ENCODE assay signal across 10 mouse cellular contexts in the genomic region with DNA sequence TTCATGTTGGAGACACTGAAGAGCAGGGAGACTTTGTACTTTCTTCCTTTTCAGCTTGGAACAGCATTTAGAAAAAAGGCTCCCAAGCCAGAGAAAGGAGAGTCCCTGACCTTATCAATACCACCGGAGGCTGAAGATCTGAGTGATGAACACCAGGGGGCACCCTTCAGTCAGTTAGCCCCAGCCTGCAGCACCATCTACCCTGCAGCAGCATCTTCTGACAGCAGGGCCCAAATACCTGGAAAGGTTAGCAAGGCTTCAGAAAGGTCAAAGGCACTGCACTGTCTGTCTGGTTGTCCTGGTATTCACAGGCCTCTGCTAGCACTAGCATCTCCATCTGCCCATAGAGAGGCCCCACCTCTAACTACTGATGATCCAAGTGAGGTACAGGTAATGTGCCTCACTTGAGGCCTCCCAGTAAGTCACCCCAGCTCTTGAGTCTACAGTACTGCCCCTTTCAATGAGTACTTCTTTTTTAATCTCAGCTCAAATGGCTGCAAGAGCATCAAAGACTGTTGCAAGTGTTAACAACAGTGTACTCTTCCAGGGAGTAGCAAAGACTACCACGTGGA. TPM values are rescaled to one million over a fixed set of nuclear protein-coding genes. Genes with fewer than 3 reads are reported as not detected.
A peak's percentile ranks its signal among the peaks of the same experiment; 100 is the strongest.
DNase-seq lines count a peak whose midpoint lies in the region; ATAC-seq and TF ChIP-seq lines count a peak whose summit lies in the region.
"Had no signal": no experiment of that assay in that cellular context is flagged by ENCODE, and none has a peak within 500 bp of the region (broad histone marks: within the 10 kb centered on the region; RNA-seq: fewer than 3 reads in every experiment).

No protein-coding gene starts in this region.

- no peak overlapping the region for H3K4me3 ChIP-seq in hindbrain, embryonic 11.5 days (ENCODE audit: low read depth, low read length)
- no peak overlapping the region for H3K4me3 ChIP-seq in hindbrain, embryonic 13.5 days
- no peak overlapping the region for H3K4me3 ChIP-seq in E14TG2a.4 (replicated peaks; ENCODE audit: low read length)
- H3K4me3 ChIP-seq: embryonic facial prominence, embryonic 13.5 days; midbrain, embryonic 12.5 days had no signal

- TF ChIP-seq POLR2A in brain, embryonic 14.5 days (IDR thresholded peaks at IDR 0.05; ENCODE audit: borderline replicate concordance, extremely low read depth, insufficient read depth, insufficient read length, poor library complexity, severe bottlenecking), result no peak

- DNase-seq in hindbrain, embryonic 11.5 days (ENCODE audit: low spot score), result peak; percentile 65
- peak; percentile 62 for DNase-seq in brain, embryonic 14.5 days (ENCODE audit: low read depth)
- DNase-seq in liver, result peak; percentile 64
- DNase-seq in retina, adult 2 months (ENCODE audit: low read depth, low spot score), result peak; percentile 16
- no peak for DNase-seq in gastrocnemius, postnatal 25 days

- H3K27ac ChIP-seq in hindbrain, embryonic 11.5 days (ENCODE audit: low read depth, low read length), result no peak overlapping the region
- H3K27ac ChIP-seq in hindbrain, embryonic 13.5 days, result no peak overlapping the region
- H3K27ac ChIP-seq: embryonic facial prominence, embryonic 13.5 days; midbrain, embryonic 12.5 days had no signal

- no peak overlapping the region for H3K9ac ChIP-seq in hindbrain, embryonic 11.5 days (ENCODE audit: low read depth, low read length)
- H3K9ac ChIP-seq in hindbrain, embryonic 13.5 days, result no peak overlapping the region
- H3K9ac ChIP-seq: embryonic facial prominence, embryonic 13.5 days; midbrain, embryonic 12.5 days had no signal

- H3K4me1 ChIP-seq in hindbrain, embryonic 11.5 days (replicated peaks; ENCODE audit: control insufficient read depth, insufficient read depth, low read length), result no peaks in the 10 kb centered on the region
- no peaks in the 10 kb centered on the region for H3K4me1 ChIP-seq in hindbrain, embryonic 13.5 days (replicated peaks)
- no peaks in the 10 kb centered on the region for H3K4me1 ChIP-seq in E14TG2a.4 (replicated peaks; ENCODE audit: low read depth, low read length)
- H3K4me1 ChIP-seq: embryonic facial prominence, embryonic 13.5 days; midbrain, embryonic 12.5 days had no signal

- H3K27me3 ChIP-seq in hindbrain, embryonic 11.5 days (ENCODE audit: control insufficient read depth, insufficient read depth, low read length), result no peaks in the 10 kb centered on the region
- H3K27me3 ChIP-seq in hindbrain, embryonic 13.5 days, result no peaks in the 10 kb centered on the region
- no peaks in the 10 kb centered on the region for H3K27me3 ChIP-seq in E14TG2a.4 (ENCODE audit: insufficient read depth, low read length)
- H3K27me3 ChIP-seq: embryonic facial prominence, embryonic 13.5 days; midbrain, embryonic 12.5 days had no signal

- ATAC-seq in hindbrain, embryonic 11.5 days (ENCODE audit: low FRiP score), result no peak
- ATAC-seq in hindbrain, embryonic 13.5 days (ENCODE audit: low FRiP score), result no peak
- peak; percentile 94 for ATAC-seq in erythroid progenitor cell, adult 5-6 weeks (replicated peaks; ENCODE audit: low FRiP score, poor library complexity, severe bottlenecking)

- peak; percentile 70 for TF ChIP-seq CTCF in E14TG2a.4 (conservative IDR thresholded peaks at IDR 0.05; ENCODE audit: low read length)
- peak; percentile 68; the same call in 1 of the 2 replicates for TF ChIP-seq CTCF in brain, embryonic 14.5 days (IDR thresholded peaks at IDR 0.05; ENCODE audit: borderline replicate concordance, extremely low read depth, insufficient read depth, insufficient read length)

- H3K9me3 ChIP-seq in hindbrain, embryonic 11.5 days (ENCODE audit: control insufficient read depth, low read length), result no peaks in the 10 kb centered on the region
- H3K9me3 ChIP-seq in hindbrain, embryonic 13.5 days, result no peaks in the 10 kb centered on the region
- H3K9me3 ChIP-seq in E14TG2a.4 (ENCODE audit: low read length), result no peaks in the 10 kb centered on the region
- H3K9me3 ChIP-seq: embryonic facial prominence, embryonic 13.5 days; midbrain, embryonic 12.5 days had no signal

- H3K4me2 ChIP-seq in hindbrain, embryonic 11.5 days (replicated peaks; ENCODE audit: low read depth, low read length), result no peak overlapping the region
- H3K4me2 ChIP-seq in hindbrain, embryonic 13.5 days, result no peak overlapping the region
- H3K4me2 ChIP-seq: embryonic facial prominence, embryonic 13.5 days; midbrain, embryonic 12.5 days had no signal

- no peaks in the 10 kb centered on the region for H3K36me3 ChIP-seq in hindbrain, embryonic 11.5 days (ENCODE audit: control insufficient read depth, insufficient read depth, low read length)
- no peaks in the 10 kb centered on the region for H3K36me3 ChIP-seq in hindbrain, embryonic 13.5 days
- H3K36me3 ChIP-seq in E14TG2a.4 (ENCODE audit: insufficient read depth, low read length), result no peaks in the 10 kb centered on the region
- H3K36me3 ChIP-seq: embryonic facial prominence, embryonic 13.5 days; midbrain, embryonic 12.5 days had no signal

- 62% methylated on average over 2 of the region's 2 CpGs for WGBS in hindbrain, embryonic 11.5 days
- WGBS in hindbrain, embryonic 13.5 days, result 58% methylated on average over 2 of the region's 2 CpGs

RNA-seq across cellular contexts. Expression of gene Nanos1, which starts 25.4 kb away (rescaled TPM):
- 3.8 and 5.4 TPM in 2 replicates for polyA plus RNA-seq in hindbrain, embryonic 11.5 days (2014; fragmentation: Nextera tagmentation; extraction: Ambion mirVana)
- 13.5 and 14.0 TPM in 2 replicates for polyA plus RNA-seq in hindbrain, embryonic 13.5 days (2015; fragmentation: Nextera tagmentation; extraction: Ambion mirVana)
- polyA plus RNA-seq in brain, embryonic 14.5 days (2012; rRNA removed), result 16.1 and 22.9 TPM in 2 replicates
- 5.9 and 11.9 TPM in 2 replicates for total RNA-seq in erythroid progenitor cell, adult 5-6 weeks (2015; ENCODE audit: low replicate concordance)
- 9.9 and 13.9 TPM in 2 replicates for total RNA-seq in erythroid progenitor cell, adult 5-6 weeks (2017; ENCODE audit: low replicate concordance)
- under 1 TPM; 0.05 to 0.15 TPM for total RNA-seq in gastrocnemius, postnatal 25 days (2021)
